Mouse (Mus musculus): Measurements from ENCODE around the gene Cnot1.

- TF ChIP-seq CTCF (IDR thresholded peaks at IDR 0.05; ENCODE audit: low read depth), result no peak
- no peak for TF ChIP-seq EP300 (optimal IDR thresholded peaks at IDR 0.05)
Observed at GRCm38 (mm10) chr8:95822699-95823098, 15.4 kb upstream of the Cnot1 start.

Measured in stomach, postnatal 0 days (tissue).